Mouse (Mus musculus): ENCODE results near the gene Nfib. TPM values are rescaled to one million over a fixed set of nuclear protein-coding genes. Genes with fewer than 3 reads are reported as not detected.
"Not testable (repeated sequence)": the region's sequence is repeated elsewhere in the genome, so short reads cannot be mapped to it uniquely, and the experiment has no call there.

Nfib gene
- polyA plus RNA-seq, 1 experiment from 2014 or later: 58.4 TPM

DNA sequence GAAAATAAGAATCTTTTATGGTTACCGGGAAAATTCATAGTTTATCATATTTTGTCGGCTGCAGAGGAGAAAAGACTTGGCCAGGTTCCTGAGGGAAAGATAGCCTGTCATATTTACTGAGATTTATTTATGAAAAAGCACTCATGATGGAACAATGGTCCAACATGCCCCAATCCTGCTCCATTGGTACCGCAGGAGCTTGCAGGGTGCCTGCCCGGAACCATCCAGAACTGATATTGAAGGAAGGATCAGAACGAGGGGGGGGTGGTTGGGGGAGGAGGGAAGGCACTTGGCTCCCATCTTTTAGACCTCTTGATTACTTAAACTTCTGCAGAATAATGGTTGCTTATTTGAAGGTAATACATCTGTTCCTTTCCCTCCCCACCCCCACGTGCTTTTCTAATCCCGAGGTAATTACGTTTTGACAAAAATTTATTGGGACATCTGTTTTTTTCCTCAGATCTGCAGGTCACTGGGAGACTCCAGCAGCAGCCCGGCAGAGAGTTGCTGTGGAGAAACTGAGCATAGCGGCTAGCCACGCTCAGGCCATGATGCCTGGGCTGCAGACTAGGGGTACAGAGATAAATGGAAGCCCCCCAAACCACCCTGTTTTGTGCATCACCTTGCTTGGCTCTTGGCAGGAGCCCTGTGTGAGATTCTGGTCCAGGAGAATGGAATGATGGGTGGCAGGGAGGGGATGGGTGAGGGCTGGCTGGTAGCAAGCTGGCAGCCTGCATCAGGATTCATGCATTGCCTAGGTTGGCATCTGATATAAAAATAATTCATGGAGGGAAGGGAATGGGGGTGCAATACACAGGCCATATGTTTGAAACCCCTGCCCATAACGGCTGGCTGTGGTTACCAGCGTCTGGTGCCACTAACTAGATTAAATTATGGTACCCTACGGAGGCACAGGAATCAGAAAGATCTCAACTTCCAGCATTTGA, 437.4 kb downstream of the Nfib start:
- Histone ChIP-seq H3K9me3 (no peaks in the 10 kb centered on the region), H3K4me1 (replicated peaks) (peaks cover 11% of the 10 kb centered on the region; the same call in 1 of the 2 replicates), H3K36me3 (no peaks in the 10 kb centered on the region), H3K4me2 (replicated peaks) (no peak overlapping the region), H3K9ac (replicated peaks) (no peak overlapping the region), H3K27ac (no peak overlapping the region), H3K27me3 (no peaks in the 10 kb centered on the region), H3K4me3 (replicated peaks) (no peak overlapping the region)
- no peak for ATAC-seq
- WGBS: 79% methylated on average over 14 of the region's 14 CpGs

DNA sequence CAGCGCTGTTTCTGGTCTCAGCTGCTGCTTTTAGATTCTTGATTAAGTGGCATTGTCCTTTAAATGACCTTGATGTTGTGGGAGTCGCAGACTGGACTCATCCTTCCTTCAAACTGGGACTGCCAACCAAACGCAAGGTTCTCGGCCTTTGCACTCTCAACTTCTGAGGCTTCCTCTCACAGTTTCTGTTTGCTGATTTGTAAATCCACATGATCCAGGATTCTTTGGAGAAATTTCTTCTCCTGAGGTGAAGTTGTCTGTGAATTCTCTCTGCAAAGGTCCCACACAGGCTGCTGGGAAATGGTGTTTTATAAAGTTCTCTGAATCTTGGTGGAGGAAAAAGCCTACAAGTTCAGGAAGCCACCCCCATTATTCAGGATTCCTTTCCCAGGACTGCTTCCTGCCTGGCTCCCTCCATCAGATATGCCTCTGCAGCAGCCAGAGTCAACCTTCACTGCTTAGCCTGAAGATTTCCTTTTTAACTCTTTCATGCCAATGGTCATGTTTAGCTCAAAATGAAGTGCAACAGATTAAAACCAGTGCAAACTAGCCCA, 439.4 kb downstream of the Nfib start:
- 54% methylated on average over 4 of the region's 4 CpGs for WGBS
- Histone ChIP-seq H3K4me1 (replicated peaks) (peaks cover 3% of the 10 kb centered on the region; the same call in 1 of the 2 replicates), H3K27me3 (no peaks in the 10 kb centered on the region), H3K36me3 (no peaks in the 10 kb centered on the region), H3K27ac (no peak overlapping the region), H3K4me2 (replicated peaks) (no peak overlapping the region), H3K9me3 (no peaks in the 10 kb centered on the region), H3K9ac (replicated peaks) (no peak overlapping the region), H3K4me3 (replicated peaks) (no peak overlapping the region)
- ATAC-seq: no peak

DNA sequence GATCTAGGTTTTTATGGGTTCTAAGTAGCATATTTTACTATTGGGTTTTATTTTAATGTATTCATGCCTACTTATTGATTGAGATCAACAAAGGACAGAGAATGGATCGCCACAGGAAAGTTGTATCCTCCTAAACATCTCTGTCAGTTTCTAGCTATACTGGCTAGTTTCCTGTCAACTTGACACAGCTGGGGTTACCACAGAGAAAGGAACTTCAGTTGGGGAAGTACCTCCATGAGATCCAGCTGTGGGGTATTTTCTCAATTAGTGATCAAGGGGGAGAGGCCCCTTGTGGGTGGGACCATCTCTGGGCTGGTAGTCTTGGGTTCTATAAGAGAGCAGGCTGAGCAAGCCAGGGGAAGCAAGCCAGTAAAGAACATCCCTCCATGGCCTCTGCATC, 447.0 kb downstream of the Nfib start:
- H3K27ac ChIP-seq; H3K36me3 ChIP-seq; H3K4me2 ChIP-seq (replicated peaks); H3K4me1 ChIP-seq (replicated peaks); H3K27me3 ChIP-seq; H3K9ac ChIP-seq (replicated peaks); ATAC-seq; H3K9me3 ChIP-seq; H3K4me3 ChIP-seq (replicated peaks): not testable (repeated sequence)
- WGBS: 92% methylated on average over 1 of the region's 1 CpGs

DNA sequence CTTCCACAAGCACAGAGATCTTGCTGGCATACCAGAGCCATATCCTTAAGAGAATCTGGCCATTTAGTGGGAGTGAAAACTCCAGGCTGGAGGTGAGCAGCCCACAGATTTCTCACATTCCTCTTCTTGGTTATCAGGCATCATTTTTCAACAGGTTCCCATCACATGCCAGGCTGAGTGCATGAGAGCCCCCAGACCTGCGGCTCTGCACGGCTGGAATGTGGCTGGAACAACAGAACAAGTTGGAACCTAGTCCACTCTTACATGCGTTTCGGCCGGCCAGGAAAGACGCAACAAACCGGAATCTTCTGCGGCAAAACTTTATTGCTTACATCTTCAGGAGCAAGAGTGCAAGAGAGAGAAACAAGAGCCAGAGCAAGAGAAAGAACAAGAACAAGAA, 453.5 kb downstream of the Nfib start:
- ATAC-seq: no peak
- 95% methylated on average over 8 of the region's 8 CpGs for WGBS

DNA sequence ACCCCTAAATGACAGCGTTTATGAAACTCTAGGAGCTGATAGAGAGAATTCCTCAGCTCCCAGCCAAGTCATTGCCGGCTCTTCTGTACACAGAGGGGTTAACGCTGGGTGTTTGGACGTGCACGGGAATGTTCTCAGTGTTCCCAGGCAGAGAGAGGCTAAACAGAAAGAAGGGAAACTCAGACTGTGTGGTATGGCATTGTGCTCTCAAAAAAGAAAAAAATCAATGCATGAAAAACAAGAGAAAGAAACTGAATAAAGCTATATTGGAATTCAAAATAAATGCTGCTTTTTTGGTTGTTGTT, 455.2 kb downstream of the Nfib start:
- Histone ChIP-seq H3K4me3 (replicated peaks) (no peak overlapping the region), H3K9me3 (no peaks in the 10 kb centered on the region), H3K36me3 (no peaks in the 10 kb centered on the region), H3K27me3 (no peaks in the 10 kb centered on the region), H3K9ac (replicated peaks) (no peak overlapping the region), H3K4me2 (replicated peaks) (no peak overlapping the region), H3K27ac (no peak overlapping the region), H3K4me1 (replicated peaks) (no peaks in the 10 kb centered on the region)
- WGBS: 53% methylated on average over 5 of the region's 5 CpGs
- no peak for ATAC-seq

More for the DNA sequence above, 453.5 kb downstream of the Nfib start:
- H3K36me3 ChIP-seq: no peaks in the 10 kb centered on the region
- no peaks in the 10 kb centered on the region for H3K27me3 ChIP-seq
- H3K4me3 ChIP-seq (replicated peaks): no peak overlapping the region
- H3K4me2 ChIP-seq (replicated peaks): no peak overlapping the region
- H3K9me3 ChIP-seq: no peaks in the 10 kb centered on the region
- no peak overlapping the region for H3K9ac ChIP-seq (replicated peaks)
- H3K27ac ChIP-seq: no peak overlapping the region
- H3K4me1 ChIP-seq (replicated peaks): no peaks in the 10 kb centered on the region

DNA sequence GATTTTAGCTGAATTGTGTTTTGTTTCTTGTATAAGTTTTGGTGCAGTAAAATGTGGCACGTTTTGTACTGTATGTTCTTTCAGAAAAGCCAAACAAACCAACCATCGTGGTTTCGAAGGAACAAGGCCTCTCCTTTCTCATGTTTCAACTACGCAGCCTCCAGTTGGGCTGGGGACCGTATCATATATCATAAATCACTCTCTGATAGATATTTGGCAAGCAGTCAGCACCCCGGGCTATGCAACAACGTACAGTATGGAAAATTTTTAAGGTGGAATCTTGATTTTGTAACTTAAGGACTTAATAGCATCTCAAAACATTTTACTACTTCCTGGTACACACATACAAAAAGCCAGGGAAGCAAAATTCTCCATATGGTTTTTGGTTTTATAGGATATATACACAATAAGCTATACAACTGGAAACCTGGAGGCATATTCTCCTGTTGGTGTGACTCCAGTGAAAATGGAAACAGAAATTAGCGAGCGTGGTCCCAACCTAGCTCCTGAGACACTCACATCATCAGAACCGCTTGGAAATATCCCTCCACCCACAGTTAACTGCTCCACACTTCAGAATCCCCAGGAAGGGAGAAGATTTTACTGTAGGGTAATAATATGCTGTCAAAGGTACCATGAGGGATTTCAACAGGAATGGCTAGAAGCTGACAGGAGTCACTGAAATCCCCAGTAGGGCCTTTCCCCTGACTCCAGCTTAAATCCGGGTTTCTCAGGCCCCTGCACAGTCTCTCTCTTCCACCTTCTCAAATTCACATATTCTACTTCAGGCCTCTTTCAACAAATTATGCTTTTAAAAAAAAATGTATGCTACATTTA, 455.8 kb downstream of the Nfib start:
- ATAC-seq: no peak
- WGBS: 85% methylated on average over 11 of the region's 11 CpGs

DNA sequence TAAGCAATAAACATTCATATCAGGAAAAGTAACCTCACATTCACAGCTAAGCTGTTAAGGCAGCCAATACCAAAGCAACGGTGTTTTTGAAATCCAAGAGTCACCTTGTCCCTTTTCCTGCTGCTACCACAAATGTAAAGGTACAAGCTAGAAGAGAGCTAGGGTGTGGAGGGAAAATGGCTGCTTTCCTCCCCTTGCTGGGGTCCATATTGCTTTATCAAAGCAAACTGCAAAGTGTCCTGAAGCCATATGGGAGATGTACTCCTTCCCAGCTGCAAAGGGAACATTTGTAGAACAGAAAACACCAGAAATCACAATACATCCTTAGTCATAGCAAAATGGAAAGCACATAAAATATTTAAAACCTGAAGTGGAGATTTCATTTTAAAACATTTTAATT, 456.6 kb downstream of the Nfib start:
- WGBS: 86% methylated on average over 1 of the region's 1 CpGs
- no peaks in the 10 kb centered on the region for H3K9me3 ChIP-seq

More for the DNA sequence above, 455.8 kb downstream of the Nfib start:
- Histone ChIP-seq H3K4me1 (replicated peaks) (no peaks in the 10 kb centered on the region), H3K27me3 (no peaks in the 10 kb centered on the region), H3K9me3 (no peaks in the 10 kb centered on the region), H3K27ac (no peak overlapping the region), H3K36me3 (no peaks in the 10 kb centered on the region), H3K4me3 (replicated peaks) (no peak overlapping the region), H3K4me2 (replicated peaks) (no peak overlapping the region), H3K9ac (replicated peaks) (no peak overlapping the region)

DNA sequence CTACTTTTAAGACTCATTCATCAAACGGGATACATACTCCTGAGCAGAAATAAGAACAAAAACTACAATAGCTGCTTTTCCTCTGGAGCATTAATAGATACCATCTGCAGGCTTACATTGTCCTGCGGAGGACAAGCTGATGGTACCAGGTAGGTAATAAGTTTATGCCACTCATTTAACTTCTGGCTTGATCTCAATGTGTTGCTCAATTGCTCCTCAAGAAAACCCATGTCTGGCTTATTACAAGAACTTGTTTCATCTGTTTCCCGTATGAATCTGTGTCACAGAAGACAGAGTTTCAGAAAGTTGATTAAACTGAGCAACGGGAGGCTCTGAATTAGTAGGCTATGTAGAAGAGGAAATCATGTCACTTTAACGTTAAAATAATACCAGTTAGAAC, 457.5 kb downstream of the Nfib start:
- Histone ChIP-seq H3K27me3 (no peaks in the 10 kb centered on the region), H3K4me1 (replicated peaks) (no peaks in the 10 kb centered on the region), H3K9ac (replicated peaks) (no peak overlapping the region), H3K36me3 (no peaks in the 10 kb centered on the region), H3K27ac (no peak overlapping the region), H3K4me3 (replicated peaks) (no peak overlapping the region), H3K9me3 (no peaks in the 10 kb centered on the region), H3K4me2 (replicated peaks) (no peak overlapping the region)
- 90% methylated on average over 5 of the region's 5 CpGs for WGBS
- no peak for ATAC-seq

More for the DNA sequence above, 456.6 kb downstream of the Nfib start:
- Histone ChIP-seq H3K9ac (replicated peaks) (no peak overlapping the region), H3K4me3 (replicated peaks) (no peak overlapping the region), H3K36me3 (no peaks in the 10 kb centered on the region), H3K4me1 (replicated peaks) (no peaks in the 10 kb centered on the region), H3K27me3 (no peaks in the 10 kb centered on the region), H3K27ac (no peak overlapping the region), H3K4me2 (replicated peaks) (no peak overlapping the region)
- no peak for ATAC-seq

DNA sequence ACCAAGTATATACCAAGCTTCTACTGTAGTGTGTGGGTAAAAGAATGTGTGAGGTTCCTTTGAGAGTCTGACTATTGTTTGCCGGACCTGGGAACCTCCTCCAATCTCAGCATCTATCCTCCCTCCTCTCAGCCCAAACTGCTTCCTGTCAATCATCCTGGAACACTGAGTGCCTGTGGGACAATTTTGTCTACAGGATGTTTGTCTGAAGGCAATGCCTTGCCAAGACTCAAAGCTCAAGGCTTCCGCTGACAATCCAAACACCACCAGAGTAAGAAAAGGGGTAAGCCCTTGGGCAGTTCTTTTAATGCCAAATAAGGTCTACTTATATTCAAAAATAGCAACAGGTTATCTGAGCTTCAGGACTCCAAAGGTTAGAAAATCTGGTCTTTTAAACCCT, 459.3 kb downstream of the Nfib start:
- no peaks in the 10 kb centered on the region for H3K36me3 ChIP-seq
- H3K4me2 ChIP-seq (replicated peaks): no peak overlapping the region
- ATAC-seq: no peak
- 74% methylated on average over 2 of the region's 2 CpGs for WGBS
- H3K4me1 ChIP-seq (replicated peaks): no peaks in the 10 kb centered on the region
- H3K27ac ChIP-seq: no peak overlapping the region
- H3K4me3 ChIP-seq (replicated peaks): no peak overlapping the region
- no peak overlapping the region for H3K9ac ChIP-seq (replicated peaks)
- H3K9me3 ChIP-seq: no peaks in the 10 kb centered on the region
- H3K27me3 ChIP-seq: no peaks in the 10 kb centered on the region

Other genes starting within 250 kb of the Nfib start
- gene Zdhhc21, start 154.2 kb upstream of the Nfib start, polyA plus RNA-seq (2015; fragmentation: Nextera tagmentation; extraction: Ambion mirVana): 16.7 and 16.9 TPM in 2 replicates
- gene Cer1, start 179.4 kb upstream of the Nfib start, polyA plus RNA-seq (2015; fragmentation: Nextera tagmentation; extraction: Ambion mirVana): 0.08 TPM in 1 of 2 replicates, not detected in the other